Mouse (Mus musculus) CH12.LX (cell line): ENCODE data around the gene Plcd1. TPM values are rescaled to one million over a fixed set of nuclear protein-coding genes. Genes with fewer than 3 reads are reported as not detected.

ENCODE experiments used
- DNase-seq: peaks from one replicate; pipeline ENCODE4 v3.0.0-alpha.2; 2013; ENCODE audit errors: extremely low read depth
- H3K27ac ChIP-seq: 2 replicates; pipeline ENCODE4 v1.5.1; 2012; ENCODE audit warnings: low read depth, mild to moderate bottlenecking, control low read depth, moderate library complexity; ENCODE audit not compliant: insufficient read depth
- H3K27me3 ChIP-seq: replicated peaks from 2 replicates; pipeline ENCODE3; 2012; ENCODE audit warnings: inconsistent platforms
- H3K36me3 ChIP-seq, 2 experiments: replicated peaks in 1 of 2; 2 replicates each; pipeline versions ENCODE3 to v1.6.1; 2012; ENCODE audit warnings: inconsistent platforms in 1 of 2, low read length in 1 of 2, mild to moderate bottlenecking in 1 of 2, mixed read lengths in 1 of 2, moderate library complexity in 1 of 2; ENCODE audit not compliant: control insufficient read depth in 1 of 2, insufficient read depth in 1 of 2
- H3K4me1 ChIP-seq, 2 experiments: 2 replicates each; pipeline ENCODE4 v1.6.1; 2012; ENCODE audit warnings: inconsistent platforms in 1 of 2, moderate library complexity in 1 of 2; ENCODE audit not compliant: insufficient read depth in 2 of 2, control insufficient read depth in 1 of 2
- H3K4me2 ChIP-seq: 2 replicates; pipeline ENCODE4 v1.6.1; 2012; ENCODE audit warnings: low read depth, mild to moderate bottlenecking, control low read depth; ENCODE audit not compliant: poor library complexity, insufficient read depth, severe bottlenecking
- H3K4me3 ChIP-seq, 3 experiments: fragments of 150-350 bp in 1 of 3; sonication (generic) in 1 of 3; replicated peaks in 1 of 3; 2 replicates each; pipeline versions ENCODE3 to v1.5.1; 2011 to 2012; ENCODE audit warnings: low read depth in 2 of 3, low read length in 2 of 3, mild to moderate bottlenecking in 2 of 3, moderate library complexity in 2 of 3, control low read depth in 1 of 3, improper control_type of control experiment in 1 of 3, inconsistent platforms in 1 of 3, mixed read lengths in 1 of 3; ENCODE audit not compliant: poor library complexity in 1 of 3
- H3K79me2 ChIP-seq: replicated peaks from 2 replicates; pipeline ENCODE4 v1.6.1; 2012; ENCODE audit warnings: mild to moderate bottlenecking, moderate library complexity; ENCODE audit not compliant: control insufficient read depth, poor library complexity, insufficient read depth, severe bottlenecking; ENCODE audit errors: extremely low read depth
- H3K9ac ChIP-seq: 2 replicates; pipeline ENCODE4 v1.6.1; 2012; ENCODE audit warnings: low read depth, mild to moderate bottlenecking, control low read depth, moderate library complexity; ENCODE audit not compliant: insufficient read depth
- H3K9me3 ChIP-seq: replicated peaks from 2 replicates; pipeline ENCODE3; 2012; ENCODE audit warnings: low read length, inconsistent platforms, mixed read lengths
- BHLHE40 ChIP-seq: IDR thresholded peaks from 2 replicates; pipeline ENCODE4 v1.6.1; 2011; ENCODE audit warnings: mild to moderate bottlenecking, low read depth, low read length, improper control_type of control experiment
- CTCF ChIP-seq, 2 experiments: IDR thresholded peaks in 1 of 2; conservative IDR thresholded peaks in 1 of 2; 2 replicates each; pipeline ENCODE4 v1.5.1; 2011 to 2012; ENCODE audit warnings: low read depth in 2 of 2, low read length in 2 of 2, improper control_type of control experiment in 1 of 2, inconsistent platforms in 1 of 2, mild to moderate bottlenecking in 1 of 2, moderate library complexity in 1 of 2
- E2F4 ChIP-seq: IDR thresholded peaks from 2 replicates; pipeline ENCODE4 v1.6.1; 2011; ENCODE audit warnings: low read depth, low read length, improper control_type of control experiment; ENCODE audit not compliant: insufficient replicate concordance
- EP300 ChIP-seq: IDR thresholded peaks from 2 replicates; pipeline ENCODE4 v1.6.1; 2011; ENCODE audit warnings: low read length, improper control_type of control experiment
- ETS1 ChIP-seq: conservative IDR thresholded peaks from 2 replicates; pipeline ENCODE4 v1.6.1; 2012; ENCODE audit warnings: low read depth, mild to moderate bottlenecking, inconsistent platforms, low read length, improper control_type of control experiment, moderate library complexity
- GABPA ChIP-seq: IDR thresholded peaks from 2 replicates; pipeline ENCODE4 v1.6.1; 2012; ENCODE audit warnings: low read depth, low read length, improper control_type of control experiment, inconsistent platforms; ENCODE audit not compliant: insufficient replicate concordance
- JUN ChIP-seq: IDR thresholded peaks from 2 replicates; pipeline ENCODE4 v1.6.1; 2011; ENCODE audit warnings: low read depth, mild to moderate bottlenecking, low read length, improper control_type of control experiment, moderate library complexity; ENCODE audit not compliant: insufficient read depth
- KAT2A ChIP-seq: IDR thresholded peaks from 2 replicates; pipeline ENCODE4 v1.6.1; 2012; ENCODE audit warnings: low read length, improper control_type of control experiment, inconsistent platforms; ENCODE audit not compliant: insufficient replicate concordance
- MAFK ChIP-seq: IDR thresholded peaks from 2 replicates; pipeline ENCODE4 v1.6.1; 2011; ENCODE audit warnings: low read length, improper control_type of control experiment; ENCODE audit not compliant: insufficient replicate concordance
- MAX ChIP-seq: IDR thresholded peaks from 2 replicates; pipeline ENCODE4 v1.6.1; 2011; ENCODE audit warnings: low read length, improper control_type of control experiment
- MXI1 ChIP-seq: IDR thresholded peaks from 2 replicates; pipeline ENCODE4 v1.6.1; 2011; ENCODE audit warnings: mild to moderate bottlenecking, low read depth, low read length, improper control_type of control experiment
- MYC ChIP-seq: IDR thresholded peaks from 2 replicates; pipeline ENCODE4 v1.6.1; 2011; ENCODE audit warnings: low read depth, mild to moderate bottlenecking, improper control_type of control experiment, low read length
- NELFE ChIP-seq: IDR thresholded peaks from 2 replicates; pipeline ENCODE4 v1.6.1; 2011; ENCODE audit warnings: low read depth, low read length, improper control_type of control experiment
- PAX5 ChIP-seq: IDR thresholded peaks from 2 replicates; pipeline ENCODE4 v1.6.1; 2012; ENCODE audit warnings: low read length, inconsistent platforms, mixed read lengths
- POLR2AphosphoS2 ChIP-seq: IDR thresholded peaks from 2 replicates; pipeline ENCODE4 v1.6.1; 2011; ENCODE audit warnings: low read depth, low read length, improper control_type of control experiment
- RAD21 ChIP-seq: IDR thresholded peaks from 2 replicates; pipeline ENCODE4 v1.6.1; 2011; ENCODE audit warnings: low read depth, mild to moderate bottlenecking, low read length, improper control_type of control experiment, moderate library complexity
- SIN3A ChIP-seq: IDR thresholded peaks from 2 replicates; pipeline ENCODE4 v1.6.1; 2012; ENCODE audit warnings: low read length, improper control_type of control experiment, inconsistent platforms
- SMC3 ChIP-seq: IDR thresholded peaks from 2 replicates; pipeline ENCODE4 v1.6.1; 2011; ENCODE audit warnings: low read depth, low read length, improper control_type of control experiment
- USF2 ChIP-seq: conservative IDR thresholded peaks from 2 replicates; pipeline ENCODE4 v1.6.1; 2011; ENCODE audit warnings: low read depth, low read length, improper control_type of control experiment
- ZC3H11A ChIP-seq: IDR thresholded peaks from 2 replicates; pipeline ENCODE4 v1.6.1; 2012; ENCODE audit warnings: low read depth, mild to moderate bottlenecking, inconsistent platforms, low read length, improper control_type of control experiment
- ZMIZ1 ChIP-seq: IDR thresholded peaks from 2 replicates; pipeline ENCODE4 v1.6.1; 2012; ENCODE audit warnings: low read depth, mild to moderate bottlenecking, inconsistent platforms, low read length, improper control_type of control experiment
- ZNF384 ChIP-seq: IDR thresholded peaks from 2 replicates; pipeline ENCODE4 v1.6.1; 2012; ENCODE audit warnings: low read depth, low read length, improper control_type of control experiment, inconsistent platforms
- dilution Hi-C: fragments of 300-500 bp; cut with MboI; formaldehyde crosslinking; loops from 2 replicates; pipeline ENCODE4 v1.14.3; 2020; ENCODE audit warnings: low sequenced_read_pairs; ENCODE audit not compliant: extremely low pct_unique_long_range_greater_than_20kb, extremely low pct_ligation_motif_present
- in situ Hi-C: fragments of 300-500 bp; cut with MboI; formaldehyde crosslinking; loops from 3 replicates; pipeline ENCODE4 v1.14.3; 2019; ENCODE audit warnings: low sequenced_read_pairs, low pct_ligation_motif_present, low pct_unique_long_range_greater_than_20kb, mixed read lengths
- polyA plus RNA-seq: library from polyadenylated mRNA; unstranded; fragments of >175 nt; gene quantifications from 2 replicates; pipeline ENCODE4 v1.2.1, GENCODE M21; 2012; ENCODE audit warnings: low read depth; ENCODE audit not compliant: insufficient read length
- total RNA-seq, 2 experiments: library from RNA; depleted of rRNA; stranded (reverse); fragments of 300-350 nt in 1 of 2; fragments of >200 nt in 1 of 2; gene quantifications; 2 replicates each; pipeline ENCODE4 v1.2.3; 2012 to 2014

Plcd1 gene
- total and polyA plus RNA-seq, 3 experiments = 0.38 to 0.43 TPM; not detected in 1

- no peak overlapping the region for H3K4me2 ChIP-seq
- no peaks in the 10 kb centered on the region for H3K79me2 ChIP-seq
- no peaks in the 10 kb centered on the region for H3K36me3 ChIP-seq
- in situ Hi-C loops = loop anchor here (10.0 kb wide), 1 partner anchor 465 kb away; the partner anchor contains the start of gene Scn5a
- H3K4me1 ChIP-seq = no peaks in the 10 kb centered on the region
- DNase-seq = no peak
- H3K9ac ChIP-seq = no peak overlapping the region
- H3K4me3 ChIP-seq = no peak overlapping the region
- H3K27me3 ChIP-seq = no peaks in the 10 kb centered on the region
- TF ChIP-seq JUN (no peak), NELFE (no peak), SMC3 (no peak), USF2 (no peak), RAD21 (no peak), CTCF (conservative IDR thresholded peaks at IDR 0.05 in 1 of 2, IDR thresholded peaks at IDR 0.05 in 1 of 2; ENCODE audit: low read depth in 2 of 2, low read length in 2 of 2) (no peak), E2F4 (no peak), SIN3A (no peak), ZC3H11A (no peak), KAT2A (no peak), MXI1 (no peak), GABPA (no peak), PAX5 (no peak), MAX (no peak), MAFK (no peak), ETS1 (no peak), ZMIZ1 (no peak), ZNF384 (no peak)
- H3K27ac ChIP-seq = no peak overlapping the region
- dilution Hi-C loops = no loop called here
- H3K9me3 ChIP-seq = peaks cover 2% of the 10 kb centered on the region
Observed at GRCm38 (mm10) chr9:119109685-119110353, 16.5 kb upstream of the Plcd1 start.

GRCm38 (mm10) chr9:119107566-119107965 is 14.3 kb upstream of the Plcd1 start:
- Histone ChIP-seq H3K9ac (no peak overlapping the region), H3K79me2 (no peaks in the 10 kb centered on the region), H3K4me3 (no peak overlapping the region), H3K4me2 (no peak overlapping the region), H3K4me1 (peaks cover 8 to 15% of the 10 kb centered on the region in 2 experiments), H3K9me3 (peaks cover 2% of the 10 kb centered on the region), H3K36me3 (no peaks in the 10 kb centered on the region), H3K27ac (no peak overlapping the region), H3K27me3 (peaks cover 2% of the 10 kb centered on the region)
- in situ Hi-C loops (loop anchor here (10.0 kb wide), 1 partner anchor 467 kb away; the partner anchor contains the start of gene Scn5a), dilution Hi-C loops (no loop called here)
- TF ChIP-seq SMC3 = peak; percentile 70
- TF ChIP-seq BHLHE40 = peak; percentile 43; the same call in 1 of the 2 replicates
- peak; percentile 55; the same call in 1 of the 2 replicates for TF ChIP-seq MYC
- peak; percentile 89 for TF ChIP-seq RAD21
- no peak for TF ChIP-seq POLR2AphosphoS2
- TF ChIP-seq MAX = 0 out of 2 replicates have a peak, but pooled peaks have one; percentile 16
- no peak for TF ChIP-seq EP300
- peak; percentile 78 to 84 for TF ChIP-seq CTCF (conservative IDR thresholded peaks at IDR 0.05 in 1 of 2, IDR thresholded peaks at IDR 0.05 in 1 of 2; ENCODE audit: low read depth in 2 of 2, low read length in 2 of 2)
- DNase-seq = peak; percentile 61
